Mouse (Mus musculus) spleen, adult 2 months (tissue): ENCODE measurements around the gene Ghrhr.

Experiments
- CTCF ChIP-seq: fragments of 200-500 bp; IDR thresholded peaks from 2 replicates; pipeline ENCODE4 v1.5.1; 2011; ENCODE audit warnings: mild to moderate bottlenecking, inconsistent platforms; ENCODE audit not compliant: insufficient read depth, insufficient read length, insufficient replicate concordance; ENCODE audit errors: extremely low read depth
- POLR2A ChIP-seq: fragments of 200-500 bp; IDR thresholded peaks from 2 replicates; pipeline ENCODE4 v1.6.1; 2011; ENCODE audit warnings: low read depth, low read length, inconsistent platforms

DNA sequence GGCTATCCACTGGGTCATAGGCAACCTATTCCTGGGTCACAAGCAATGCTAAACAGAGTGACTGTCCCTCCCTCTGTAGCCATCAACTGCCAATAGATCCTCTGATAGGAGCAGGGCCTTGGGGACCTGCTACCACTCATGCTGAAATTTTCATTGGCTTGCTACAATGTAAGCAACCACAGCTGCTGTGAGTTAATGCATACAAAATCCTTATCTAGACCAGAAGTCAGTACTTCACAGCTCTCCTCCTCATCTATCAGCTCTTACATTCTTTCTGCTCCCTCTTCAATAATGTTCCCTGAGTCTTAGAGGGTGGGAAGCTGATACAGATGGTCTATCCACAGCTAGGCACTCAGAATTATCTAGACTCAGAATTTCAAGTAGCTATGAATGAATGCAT is 9.0 kb upstream of the Ghrhr start:
- no peak for TF ChIP-seq CTCF
- no peak for TF ChIP-seq POLR2A
